Mouse (Mus musculus) bone marrow, adult 2 months (tissue): Measurements from ENCODE around the gene Cd44.

ENCODE experiments used
- CTCF ChIP-seq: fragments of 200-500 bp; IDR thresholded peaks from 2 replicates; pipeline ENCODE4 v1.5.1; 2011; ENCODE audit warnings: low read length, control low read depth; ENCODE audit not compliant: control insufficient read depth, insufficient read depth
- POLR2A ChIP-seq: fragments of 200-500 bp; IDR thresholded peaks from 2 replicates; pipeline ENCODE4 v1.6.1; 2011; ENCODE audit warnings: low read depth, mild to moderate bottlenecking, control low read depth, low read length, borderline replicate concordance; ENCODE audit not compliant: control insufficient read depth

- TF ChIP-seq POLR2A (no peak), CTCF (no peak)
These were observed 130.2 kb downstream of the Cd44 start for GRCm38 (mm10) chr2:102771304-102771703.
